Mouse (Mus musculus): ENCODE measurements around the gene Zfp106. TPM values are rescaled to one million over a fixed set of nuclear protein-coding genes. Genes with fewer than 3 reads are reported as not detected.

Gene Zfp106
- polyA plus RNA-seq, 1 experiment = 19.7 TPM

GRCm38 (mm10) chr2:120514181-120514580 lies 49.5 kb downstream of the Zfp106 start:
- peaks cover 2% of the 10 kb centered on the region for H3K36me3 ChIP-seq (ENCODE audit: control insufficient read depth, insufficient read depth, low read length)
- no peak overlapping the region for H3K4me3 ChIP-seq (ENCODE audit: control insufficient read depth, low read depth, low read length)
- TF ChIP-seq POLR2A (IDR thresholded peaks at IDR 0.05; ENCODE audit: control insufficient read depth, low read depth, low read length) = no peak
- TF ChIP-seq CTCF (IDR thresholded peaks at IDR 0.05; ENCODE audit: control insufficient read depth, insufficient read depth, insufficient replicate concordance, low read depth, low read length) = no peak
- H3K27ac ChIP-seq (ENCODE audit: control insufficient read depth, insufficient read depth, low read depth, low read length) = no peak overlapping the region
- no peaks in the 10 kb centered on the region for H3K4me1 ChIP-seq (ENCODE audit: control insufficient read depth, insufficient read depth, low read length)
- no peaks in the 10 kb centered on the region for H3K27me3 ChIP-seq (ENCODE audit: control insufficient read depth, insufficient read depth, low read length)

- peaks cover 6% of the 10 kb centered on the region; the same call in 1 of the 2 replicates for H3K4me1 ChIP-seq (ENCODE audit: control insufficient read depth, insufficient read depth, low read length)
- H3K4me3 ChIP-seq (ENCODE audit: control insufficient read depth, low read depth, low read length) = no peak overlapping the region
- H3K27me3 ChIP-seq (ENCODE audit: control insufficient read depth, insufficient read depth, low read length) = no peaks in the 10 kb centered on the region
- H3K36me3 ChIP-seq (ENCODE audit: control insufficient read depth, insufficient read depth, low read length) = no peaks in the 10 kb centered on the region
- no peak for TF ChIP-seq CTCF (IDR thresholded peaks at IDR 0.05; ENCODE audit: control insufficient read depth, insufficient read depth, insufficient replicate concordance, low read depth, low read length)
- TF ChIP-seq POLR2A (IDR thresholded peaks at IDR 0.05; ENCODE audit: control insufficient read depth, low read depth, low read length) = no peak
- no peak overlapping the region for H3K27ac ChIP-seq (ENCODE audit: control insufficient read depth, insufficient read depth, low read depth, low read length)
These were observed 59.7 kb downstream of the Zfp106 start for GRCm38 (mm10) chr2:120503992-120504391.

DNA sequence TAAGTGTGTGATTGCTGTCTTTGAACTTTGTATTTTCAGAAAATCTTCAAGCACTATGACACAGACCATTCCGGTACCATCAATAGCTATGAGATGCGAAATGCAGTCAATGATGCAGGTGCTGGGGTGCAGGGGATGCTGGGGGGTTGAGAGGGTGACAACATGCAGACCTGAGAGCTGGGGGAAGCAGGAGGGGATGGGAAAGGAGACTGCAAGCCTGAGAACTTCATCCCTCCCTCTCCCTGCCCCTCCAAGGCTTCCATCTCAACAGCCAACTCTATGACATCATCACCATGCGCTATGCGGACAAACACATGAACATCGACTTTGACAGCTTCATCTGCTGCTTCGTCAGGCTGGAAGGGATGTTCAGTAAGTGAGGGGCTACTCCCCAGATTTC lies 60.5 kb downstream of the Zfp106 start:
- Histone ChIP-seq H3K27me3 (ENCODE audit: control insufficient read depth, insufficient read depth, low read length) (no peaks in the 10 kb centered on the region), H3K4me3 (ENCODE audit: control insufficient read depth, low read depth, low read length) (no peak overlapping the region), H3K4me1 (ENCODE audit: control insufficient read depth, insufficient read depth, low read length) (peaks cover 6% of the 10 kb centered on the region; the same call in 1 of the 2 replicates), H3K27ac (ENCODE audit: control insufficient read depth, insufficient read depth, low read depth, low read length) (no peak overlapping the region), H3K36me3 (ENCODE audit: control insufficient read depth, insufficient read depth, low read length) (no peaks in the 10 kb centered on the region)
- TF ChIP-seq POLR2A (IDR thresholded peaks at IDR 0.05; ENCODE audit: control insufficient read depth, low read depth, low read length) (no peak), CTCF (IDR thresholded peaks at IDR 0.05; ENCODE audit: control insufficient read depth, insufficient read depth, insufficient replicate concordance, low read depth, low read length) (no peak)

- TF ChIP-seq POLR2A (IDR thresholded peaks at IDR 0.05; ENCODE audit: control insufficient read depth, low read depth, low read length) (no peak), CTCF (IDR thresholded peaks at IDR 0.05; ENCODE audit: control insufficient read depth, insufficient read depth, insufficient replicate concordance, low read depth, low read length) (no peak)
- H3K4me1 ChIP-seq (ENCODE audit: control insufficient read depth, insufficient read depth, low read length) = peaks cover 6% of the 10 kb centered on the region; the same call in 1 of the 2 replicates
- no peaks in the 10 kb centered on the region for H3K36me3 ChIP-seq (ENCODE audit: control insufficient read depth, insufficient read depth, low read length)
- H3K27ac ChIP-seq (ENCODE audit: control insufficient read depth, insufficient read depth, low read depth, low read length) = no peak overlapping the region
- H3K27me3 ChIP-seq (ENCODE audit: control insufficient read depth, insufficient read depth, low read length) = no peaks in the 10 kb centered on the region
- no peak overlapping the region for H3K4me3 ChIP-seq (ENCODE audit: control insufficient read depth, low read depth, low read length)
These were observed 61.0 kb downstream of the Zfp106 start for GRCm38 (mm10) chr2:120502605-120502990.

- H3K27me3 ChIP-seq (ENCODE audit: control insufficient read depth, insufficient read depth, low read length) = no peaks in the 10 kb centered on the region
- H3K36me3 ChIP-seq (ENCODE audit: control insufficient read depth, insufficient read depth, low read length) = no peaks in the 10 kb centered on the region
- TF ChIP-seq POLR2A (IDR thresholded peaks at IDR 0.05; ENCODE audit: control insufficient read depth, low read depth, low read length) = no peak
- TF ChIP-seq CTCF (IDR thresholded peaks at IDR 0.05; ENCODE audit: control insufficient read depth, insufficient read depth, insufficient replicate concordance, low read depth, low read length) = no peak
- peaks cover 6% of the 10 kb centered on the region; the same call in 1 of the 2 replicates for H3K4me1 ChIP-seq (ENCODE audit: control insufficient read depth, insufficient read depth, low read length)
- no peak overlapping the region for H3K4me3 ChIP-seq (ENCODE audit: control insufficient read depth, low read depth, low read length)
- H3K27ac ChIP-seq (ENCODE audit: control insufficient read depth, insufficient read depth, low read depth, low read length) = no peak overlapping the region
These were observed 61.6 kb downstream of the Zfp106 start for GRCm38 (mm10) chr2:120501931-120502604.

- Histone ChIP-seq H3K4me3 (ENCODE audit: control insufficient read depth, low read depth, low read length) (no peak overlapping the region), H3K36me3 (ENCODE audit: control insufficient read depth, insufficient read depth, low read length) (no peaks in the 10 kb centered on the region), H3K27ac (ENCODE audit: control insufficient read depth, insufficient read depth, low read depth, low read length) (no peak overlapping the region), H3K27me3 (ENCODE audit: control insufficient read depth, insufficient read depth, low read length) (no peaks in the 10 kb centered on the region), H3K4me1 (ENCODE audit: control insufficient read depth, insufficient read depth, low read length) (peaks cover 6% of the 10 kb centered on the region; the same call in 1 of the 2 replicates)
- TF ChIP-seq POLR2A (IDR thresholded peaks at IDR 0.05; ENCODE audit: control insufficient read depth, low read depth, low read length) = no peak
- TF ChIP-seq CTCF (IDR thresholded peaks at IDR 0.05; ENCODE audit: control insufficient read depth, insufficient read depth, insufficient replicate concordance, low read depth, low read length) = no peak
These were observed 62.3 kb downstream of the Zfp106 start for GRCm38 (mm10) chr2:120501136-120501918.

DNA sequence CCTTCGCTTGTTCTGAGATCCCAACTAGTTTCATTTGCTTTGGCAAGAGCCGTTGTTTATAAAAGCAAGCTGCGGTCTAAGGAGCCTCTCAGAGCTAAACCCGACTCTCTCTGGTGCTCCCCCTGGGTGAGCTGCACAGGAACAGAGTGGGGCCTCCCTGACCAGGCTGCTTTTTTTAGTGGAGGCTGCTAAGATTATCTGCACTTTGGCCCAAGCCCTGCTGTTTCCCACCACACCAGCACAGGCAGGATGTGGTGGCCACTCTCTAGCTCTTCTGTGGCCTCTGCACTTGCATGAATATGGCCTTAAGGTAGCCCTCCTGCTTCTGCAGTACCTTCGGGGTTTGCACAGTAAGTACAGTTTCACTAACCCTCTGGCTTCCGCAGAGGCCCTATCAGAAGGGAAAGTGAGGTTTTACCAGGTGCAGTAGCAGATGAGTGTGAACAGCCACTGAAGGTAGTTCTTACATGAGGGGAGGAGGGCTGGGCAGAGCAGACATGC lies 63.6 kb downstream of the Zfp106 start:
- H3K4me1 ChIP-seq (ENCODE audit: control insufficient read depth, insufficient read depth, low read length) = peaks cover 6% of the 10 kb centered on the region; the same call in 1 of the 2 replicates
- no peaks in the 10 kb centered on the region for H3K27me3 ChIP-seq (ENCODE audit: control insufficient read depth, insufficient read depth, low read length)
- H3K27ac ChIP-seq (ENCODE audit: control insufficient read depth, insufficient read depth, low read depth, low read length) = no peak overlapping the region
- no peak overlapping the region for H3K4me3 ChIP-seq (ENCODE audit: control insufficient read depth, low read depth, low read length)
- H3K36me3 ChIP-seq (ENCODE audit: control insufficient read depth, insufficient read depth, low read length) = no peaks in the 10 kb centered on the region
- TF ChIP-seq POLR2A (IDR thresholded peaks at IDR 0.05; ENCODE audit: control insufficient read depth, low read depth, low read length) (no peak), CTCF (IDR thresholded peaks at IDR 0.05; ENCODE audit: control insufficient read depth, insufficient read depth, insufficient replicate concordance, low read depth, low read length) (no peak)

Data from testis, adult 2 months (tissue).